Mouse (Mus musculus) small intestine, adult 2 months (tissue): Measurements from ENCODE around the gene Fam104a. TPM values are rescaled to one million over a fixed set of nuclear protein-coding genes. Genes with fewer than 3 reads are reported as not detected.
"Not testable (repeated sequence)": the region's sequence is repeated elsewhere in the genome, so short reads cannot be mapped to it uniquely, and the experiment has no call there.

Source experiments
- H3K27ac ChIP-seq: fragments of 200-500 bp; 2 replicates; pipeline ENCODE4 v1.5.1; 2012; ENCODE audit warnings: low read depth, low read length, control low read depth, inconsistent platforms; ENCODE audit not compliant: insufficient read depth
- H3K27me3 ChIP-seq: fragments of 200-500 bp; 2 replicates; pipeline ENCODE4 v1.6.1; 2012; ENCODE audit warnings: mild to moderate bottlenecking, moderate library complexity, low read length, inconsistent platforms; ENCODE audit not compliant: control insufficient read depth, insufficient read depth
- H3K36me3 ChIP-seq: fragments of 200-500 bp; 2 replicates; pipeline ENCODE4 v1.6.1; 2012; ENCODE audit warnings: mild to moderate bottlenecking, low read length, control low read depth, inconsistent platforms; ENCODE audit not compliant: control insufficient read depth, insufficient read depth
- H3K4me1 ChIP-seq: fragments of 200-500 bp; 2 replicates; pipeline ENCODE4 v1.6.1; 2012; ENCODE audit warnings: low read length, inconsistent platforms, mixed read lengths; ENCODE audit not compliant: control insufficient read depth, insufficient read depth, insufficient read length
- H3K4me3 ChIP-seq: fragments of 200-500 bp; 2 replicates; pipeline ENCODE4 v1.5.1; 2012; ENCODE audit warnings: low read depth, mild to moderate bottlenecking, control low read depth, inconsistent platforms, low read length, moderate library complexity
- CTCF ChIP-seq: fragments of 200-500 bp; IDR thresholded peaks from 2 replicates; pipeline ENCODE4 v1.5.1; 2012; ENCODE audit warnings: low read depth, mild to moderate bottlenecking, control low read depth, inconsistent platforms, low read length, moderate library complexity, mixed read lengths; ENCODE audit not compliant: insufficient replicate concordance, insufficient read length; ENCODE audit errors: extremely low read depth
- POLR2A ChIP-seq: fragments of 200-500 bp; IDR thresholded peaks from 2 replicates; pipeline ENCODE4 v1.6.1; 2012; ENCODE audit warnings: low read depth, mild to moderate bottlenecking, control low read depth, inconsistent platforms, low read length, moderate library complexity
- WGBS: fragments of 180-500 bp; shearing (Covaris S2); methylation state at CpG from one replicate; pipeline ENCODE4 v1.1.7; 2018; 5-methylcytosine and 5-hydroxymethylcytosine counted together
- polyA plus RNA-seq: library from polyadenylated mRNA; depleted of rRNA; stranded (reverse); fragments of >200 nt; gene quantifications from 2 replicates; pipeline ENCODE4 v1.2.3, GENCODE M21; 2012

Fam104a gene
- polyA plus RNA-seq, 1 experiment = 33.4 TPM

DNA sequence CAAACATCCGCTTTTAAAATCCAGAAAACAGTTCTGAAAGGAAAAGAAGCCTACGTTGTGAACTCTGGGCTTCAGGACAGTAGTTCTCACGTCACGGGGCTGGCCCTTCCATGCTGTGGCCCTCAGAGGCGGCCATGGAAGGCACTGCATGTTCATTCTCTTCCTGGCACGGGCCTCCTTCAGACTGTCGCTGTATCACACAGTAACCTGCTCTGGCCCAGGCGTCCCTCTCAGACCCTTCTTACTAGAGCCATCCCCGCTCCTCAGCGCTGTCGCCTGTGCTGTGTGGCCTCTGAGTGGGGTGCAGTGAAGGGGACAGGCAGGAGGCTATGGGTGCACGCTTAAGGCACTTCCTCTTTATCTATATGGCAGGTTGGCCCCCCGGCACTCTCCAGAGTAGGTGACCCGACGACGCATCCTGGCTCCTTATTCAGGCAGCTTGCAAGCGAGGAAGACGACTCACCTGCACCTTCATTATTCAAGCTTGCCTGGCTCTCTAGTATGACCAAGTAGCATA is 22.1 kb downstream of the Fam104a start:
- WGBS = 89% methylated on average over 18 of the region's 18 CpGs
- Histone ChIP-seq H3K4me1 (peaks cover 6% of the 10 kb centered on the region), H3K4me3 (no peak overlapping the region), H3K27me3 (no peaks in the 10 kb centered on the region), H3K27ac (no peak overlapping the region), H3K36me3 (peaks cover 63% of the 10 kb centered on the region)
- TF ChIP-seq POLR2A (no peak), CTCF (no peak)

- Histone ChIP-seq H3K4me1 (no peaks in the 10 kb centered on the region), H3K4me3 (no peak overlapping the region), H3K27me3 (no peaks in the 10 kb centered on the region), H3K27ac (no peak overlapping the region), H3K36me3 (peaks cover 72% of the 10 kb centered on the region)
- no peak for TF ChIP-seq CTCF
- no peak for TF ChIP-seq POLR2A
- WGBS = 92% methylated on average over 11 of the region's 11 CpGs
Observed at GRCm38 (mm10) chr11:113660940-113661339, 23.0 kb downstream of the Fam104a start.

DNA sequence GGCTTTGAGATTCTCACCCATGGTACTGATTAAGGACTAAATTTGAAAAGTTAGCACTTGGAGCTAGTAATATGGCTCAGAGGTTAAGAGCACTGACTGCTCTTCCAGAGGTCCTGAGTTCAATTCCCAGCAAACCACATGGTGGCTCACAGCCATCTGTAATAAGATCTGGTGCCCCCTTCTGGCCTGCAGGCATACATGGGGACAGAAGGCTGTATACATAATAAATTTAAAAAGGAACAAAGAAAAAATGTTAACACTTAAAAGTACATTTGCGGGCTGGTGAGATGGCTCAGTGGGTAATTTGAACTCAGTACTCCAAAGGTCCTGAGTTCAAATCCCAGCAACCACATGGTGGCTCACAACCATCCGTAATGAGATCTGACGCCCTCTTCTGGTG is 23.7 kb downstream of the Fam104a start:
- H3K4me1 ChIP-seq, H3K27ac ChIP-seq, H3K4me3 ChIP-seq, H3K27me3 ChIP-seq: not testable (repeated sequence)
- H3K36me3 ChIP-seq = peaks cover 78% of the 10 kb centered on the region
- WGBS = 95% methylated on average over 3 of the region's 3 CpGs

GRCm38 (mm10) chr11:113658763-113659162 is 25.2 kb downstream of the Fam104a start:
- H3K36me3 ChIP-seq = peaks cover 85% of the 10 kb centered on the region
- H3K4me3 ChIP-seq = no peak overlapping the region
- H3K27me3 ChIP-seq = no peaks in the 10 kb centered on the region
- no peak overlapping the region for H3K27ac ChIP-seq
- TF ChIP-seq POLR2A (no peak), CTCF (no peak)
- WGBS = 75% methylated on average over 4 of the region's 4 CpGs
- no peaks in the 10 kb centered on the region for H3K4me1 ChIP-seq

GRCm38 (mm10) chr11:113658319-113658718 is 25.6 kb downstream of the Fam104a start:
- peaks cover 86% of the 10 kb centered on the region for H3K36me3 ChIP-seq
- WGBS = 81% methylated on average over 8 of the region's 8 CpGs

GRCm38 (mm10) chr11:113657221-113657620 is 26.7 kb downstream of the Fam104a start:
- H3K4me1 ChIP-seq = no peaks in the 10 kb centered on the region
- H3K27ac ChIP-seq = no peak overlapping the region
- H3K27me3 ChIP-seq = no peaks in the 10 kb centered on the region
- no peak for TF ChIP-seq CTCF
- no peak for TF ChIP-seq POLR2A
- H3K36me3 ChIP-seq = peaks cover 93% of the 10 kb centered on the region
- WGBS = 54% methylated on average over 4 of the region's 4 CpGs
- H3K4me3 ChIP-seq = no peak overlapping the region

More at GRCm38 (mm10) chr11:113658319-113658718, 25.6 kb downstream of the Fam104a start:
- no peak overlapping the region for H3K27ac ChIP-seq
- no peaks in the 10 kb centered on the region for H3K4me1 ChIP-seq
- no peak for TF ChIP-seq POLR2A
- TF ChIP-seq CTCF = no peak
- H3K4me3 ChIP-seq = no peak overlapping the region
- no peaks in the 10 kb centered on the region for H3K27me3 ChIP-seq

DNA sequence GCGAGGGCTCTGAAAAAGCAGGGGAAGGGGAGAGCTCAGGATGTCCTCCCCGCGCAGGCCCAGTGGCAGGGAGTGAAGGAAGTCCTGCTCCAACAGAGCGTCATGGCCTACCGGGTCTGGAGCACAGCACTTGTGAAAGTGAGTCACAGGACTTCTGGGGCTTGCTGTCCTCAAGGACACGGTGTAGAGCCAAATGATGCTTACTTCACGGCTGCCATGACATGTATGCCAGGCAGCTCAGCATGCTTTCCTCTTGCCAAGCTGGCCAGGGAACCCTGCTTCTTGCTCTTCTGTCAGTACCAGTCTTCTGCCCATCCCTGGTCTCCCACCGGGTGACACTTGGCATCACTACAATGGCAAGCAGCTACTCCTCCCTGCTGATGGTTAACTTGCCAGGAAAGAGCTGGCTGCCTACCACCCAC is 27.4 kb downstream of the Fam104a start:
- H3K27ac ChIP-seq = no peak overlapping the region
- TF ChIP-seq POLR2A (no peak), CTCF (no peak)
- H3K4me1 ChIP-seq = peaks cover 4% of the 10 kb centered on the region; the same call in 1 of the 2 replicates
- no peaks in the 10 kb centered on the region for H3K27me3 ChIP-seq
- H3K36me3 ChIP-seq = peaks cover 93% of the 10 kb centered on the region
- WGBS = 83% methylated on average over 8 of the region's 8 CpGs
- no peak overlapping the region for H3K4me3 ChIP-seq
